In the genomic region with DNA sequence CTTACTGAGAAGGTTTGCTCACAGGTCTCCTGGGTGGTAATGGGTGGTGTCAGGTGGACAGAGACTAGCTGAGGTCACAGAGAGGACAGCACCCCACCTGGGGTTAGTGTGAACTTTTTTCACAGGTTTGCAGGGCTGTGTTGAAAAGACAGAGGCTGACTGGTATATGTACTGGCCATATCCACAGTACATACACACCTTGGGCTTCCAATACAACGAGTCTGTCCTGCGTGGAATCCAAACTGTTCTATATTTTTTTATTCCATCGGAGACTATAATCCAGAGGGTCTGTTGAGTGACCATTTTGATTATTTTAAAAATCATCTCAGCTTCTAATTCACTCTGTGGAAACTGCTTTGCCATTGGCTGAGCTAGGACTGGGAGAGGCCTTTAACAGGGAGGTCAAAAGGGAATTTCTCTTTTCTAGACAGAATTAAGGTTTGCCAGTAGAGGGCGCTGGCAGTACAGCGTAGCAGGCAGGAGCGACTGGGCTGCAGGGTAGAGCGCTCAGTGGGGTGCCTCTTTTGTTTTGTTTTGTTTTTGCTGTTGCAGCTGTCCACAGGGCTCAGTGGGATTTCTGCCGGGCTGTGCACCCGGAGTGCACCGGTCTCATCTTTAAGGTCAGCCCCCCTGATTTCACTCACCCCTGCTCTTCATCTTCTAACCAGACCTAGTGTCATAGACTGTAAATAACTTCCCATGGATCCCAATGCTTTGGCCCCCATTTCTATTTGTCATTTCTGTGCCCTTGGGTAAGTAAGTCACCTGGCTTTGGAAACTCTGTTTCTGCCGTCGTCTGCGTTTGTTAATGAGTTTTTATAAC, we compare ENCODE assay signal across 7 mouse cellular contexts. TPM values are rescaled to one million over a fixed set of nuclear protein-coding genes. Genes with fewer than 3 reads are reported as not detected.
DNase-seq lines count a peak whose midpoint lies in the region; ATAC-seq lines count a peak whose summit lies in the region.

No protein-coding gene starts in this region.

- intact Hi-C loops in gastrocnemius, postnatal 36 days (cut with DNase I) = loop anchor here (1.0 to 5.0 kb wide), 2 partner anchors 48 to 90 kb away; no protein-coding TSS in a partner anchor

- no peaks in the 10 kb centered on the region for H3K9me3 ChIP-seq in limb, embryonic 13.5 days
- no peaks in the 10 kb centered on the region for H3K9me3 ChIP-seq in midbrain, embryonic 14.5 days (ENCODE audit: control insufficient read depth, low read length)

- peak; percentile 86 for DNase-seq in adrenal gland, postnatal 10 days
- DNase-seq in cerebellum, postnatal 4 days (ENCODE audit: low spot score in 2 of 2) = peak; percentile 42 to 69
- peak; percentile 25 to 42 for DNase-seq in gastrocnemius, postnatal 36 days
- peak; percentile 42 for DNase-seq in kidney, adult 18-20 months
- peak; percentile 91 for DNase-seq in midbrain, embryonic 14.5 days
- DNase-seq in spleen, postnatal 36 days (ENCODE audit: low spot score in 2 of 2) = peak; percentile 31 to 35

- H3K27me3 ChIP-seq in limb, embryonic 13.5 days = 0 out of 2 replicates have a peak, but pooled peaks cover 3% of the 10 kb centered on the region
- H3K27me3 ChIP-seq in midbrain, embryonic 14.5 days (ENCODE audit: control insufficient read depth, insufficient read depth, low read length) = no peaks in the 10 kb centered on the region

- no peak overlapping the region for H3K27ac ChIP-seq in limb, embryonic 13.5 days
- no peak overlapping the region for H3K27ac ChIP-seq in midbrain, embryonic 14.5 days (replicated peaks; ENCODE audit: low read depth, low read length)

- no peak overlapping the region for H3K9ac ChIP-seq in limb, embryonic 13.5 days
- no peak overlapping the region; the same call in 1 of the 2 replicates for H3K9ac ChIP-seq in midbrain, embryonic 14.5 days (replicated peaks; ENCODE audit: low read length)

- peak overlapping the region; percentile 18 for H3K4me3 ChIP-seq in limb, embryonic 13.5 days
- 0 out of 2 replicates have a peak overlapping the region, but pooled peaks have one; percentile 10 for H3K4me3 ChIP-seq in midbrain, embryonic 14.5 days (replicated peaks; ENCODE audit: low read depth, low read length)

- H3K4me1 ChIP-seq in limb, embryonic 13.5 days = peaks cover 4% of the 10 kb centered on the region; the same call in 1 of the 2 replicates
- H3K4me1 ChIP-seq in midbrain, embryonic 14.5 days (ENCODE audit: control insufficient read depth, insufficient read depth, low read length) = no peaks in the 10 kb centered on the region

- 24% methylated on average over 13 of the region's 13 CpGs for WGBS in limb, embryonic 13.5 days
- WGBS in midbrain, embryonic 14.5 days = 22% methylated on average over 13 of the region's 13 CpGs

- H3K4me2 ChIP-seq in limb, embryonic 13.5 days (replicated peaks) = peak overlapping the region; percentile 51
- H3K4me2 ChIP-seq in midbrain, embryonic 14.5 days (ENCODE audit: low read length) = peak overlapping the region; percentile 48

- H3K36me3 ChIP-seq in limb, embryonic 13.5 days = no peaks in the 10 kb centered on the region
- no peaks in the 10 kb centered on the region for H3K36me3 ChIP-seq in midbrain, embryonic 14.5 days (ENCODE audit: control insufficient read depth, insufficient read depth, low read length)

- ATAC-seq in limb, embryonic 13.5 days (ENCODE audit: low FRiP score, low read depth) = peak; percentile 54; the same call in 1 of the 2 replicates
- peak; percentile 77 for ATAC-seq in midbrain, embryonic 14.5 days (ENCODE audit: low FRiP score, low TSS enrichment)

RNA-seq across cellular contexts. Expression of a gene that starts 35.9 kb away (rescaled TPM):
- total RNA-seq in adrenal gland, postnatal 10 days (2021) = 10 to 100 TPM; 16.2 to 22.3 TPM
- total RNA-seq in gastrocnemius, postnatal 36 days (2021) = 1 to 10 TPM; 1.3 to 1.6 TPM
- 0.22 and 0.32 TPM in 2 replicates for polyA plus RNA-seq in limb, embryonic 13.5 days (2015; fragmentation: Nextera tagmentation; extraction: Ambion mirVana)
- polyA plus RNA-seq in midbrain, embryonic 14.5 days (2014; fragmentation: Nextera tagmentation; extraction: Ambion mirVana) = 0.07 TPM in 2 replicates

Comparison
In these comparisons a context has a peak if more than half of its experiments do, and no peak if none do; other contexts are left out.
1. DNase-seq: peak in every context shown above with its lines; median percentile 91 in midbrain, embryonic 14.5 days; 86 in adrenal gland, postnatal 10 days; 56 in cerebellum, postnatal 4 days; 42 in kidney, adult 18-20 months; 34 in gastrocnemius, postnatal 36 days; 33 in spleen, postnatal 36 days.
2. RNA of a gene that starts 35.9 kb away (total RNA-seq): 16.2 to 22.3 TPM in adrenal gland, postnatal 10 days; 1.3 to 1.6 TPM in gastrocnemius, postnatal 36 days; every median in the first group is over 4 times any median in the second.